Mouse (Mus musculus) gastrocnemius, postnatal 36 days (tissue): Measurements from ENCODE around the gene Il34. TPM values are rescaled to one million over a fixed set of nuclear protein-coding genes. Genes with fewer than 3 reads are reported as not detected.
A peak's percentile ranks its signal among the peaks of the same experiment; 100 is the strongest.

Source experiments
- DNase-seq, 2 experiments: peaks; one replicate each; pipeline ENCODE4 v3.0.0; 2022
- intact Hi-C: fragments of 180-260 bp; cut with DNase I; formaldehyde crosslinking; loops from one replicate; pipeline ENCODE4 v1.15.1; 2025
- total RNA-seq, 2 experiments: library from RNA; stranded (reverse); gene quantifications; 2 replicates each; pipeline ENCODE4 v1.2.3; 2021

Gene Il34
- total RNA-seq, 2 experiments from 2014 or later: 4.8 TPM

GRCm38 (mm10) chr8:110811793-110812192 is 6.1 kb upstream of the Il34 start:
- intact Hi-C loops: no loop called here
- DNase-seq: no peak

- intact Hi-C loops: no loop called here
- no peak for DNase-seq
Measured at GRCm38 (mm10) chr8:110811116-110811515, 5.4 kb upstream of the Il34 start.

- intact Hi-C loops: no loop called here
- DNase-seq: no peak
Measured at GRCm38 (mm10) chr8:110810481-110811065, 4.8 kb upstream of the Il34 start.

- no peak for DNase-seq
- intact Hi-C loops: no loop called here
Measured at GRCm38 (mm10) chr8:110809831-110810230, 4.1 kb upstream of the Il34 start.

- intact Hi-C loops: no loop called here
Measured at GRCm38 (mm10) chr8:110808495-110809472, 3.1 kb upstream of the Il34 start.

GRCm38 (mm10) chr8:110806146-110806545 is 422 bp upstream of the Il34 start:
- no peak for DNase-seq

More at GRCm38 (mm10) chr8:110808495-110809472, 3.1 kb upstream of the Il34 start:
- peak in 1 of 2 experiments; percentile 45 for DNase-seq

DNA sequence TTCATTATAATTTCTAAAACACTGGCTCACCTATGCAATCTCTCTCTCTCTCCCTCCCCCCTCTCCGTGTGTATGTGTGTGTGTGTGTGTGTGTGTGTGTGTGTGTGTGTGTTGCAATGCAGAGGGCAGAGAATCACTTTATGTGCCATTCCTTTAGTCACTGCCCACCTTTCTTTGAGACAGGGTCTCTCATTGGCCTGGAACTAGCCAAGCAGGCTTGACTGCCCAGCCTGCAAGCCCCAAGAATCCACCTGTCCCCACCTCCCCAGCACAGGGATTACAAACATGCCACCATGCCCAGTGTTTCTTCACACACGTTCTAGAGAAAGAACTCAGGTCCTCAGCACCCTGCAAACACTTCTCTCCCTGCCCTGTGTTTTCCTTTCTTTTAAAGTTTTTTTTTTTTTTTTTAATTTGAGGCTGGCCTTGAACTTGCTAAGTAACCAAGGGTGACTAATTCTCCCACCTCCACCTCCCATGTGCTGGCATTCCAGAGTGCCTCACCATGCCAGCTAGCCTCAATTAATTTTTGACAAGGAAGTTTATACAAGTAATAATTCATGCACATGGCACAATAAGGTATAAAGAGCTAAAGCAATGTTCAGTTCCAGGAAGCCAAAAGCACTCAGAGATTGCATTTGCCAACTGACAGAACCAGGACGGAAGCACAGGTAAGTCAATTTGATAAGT is 754 bp downstream of the Il34 start:
- intact Hi-C loops: loop anchor here (5.0 kb wide), 1 partner anchor 53 kb away; no protein-coding TSS in a partner anchor
- no peak for DNase-seq

More at GRCm38 (mm10) chr8:110806146-110806545, 422 bp upstream of the Il34 start:
- intact Hi-C loops: no loop called here

- intact Hi-C loops: loop anchor here (5.0 kb wide), 1 partner anchor 52 kb away; no protein-coding TSS in a partner anchor
- DNase-seq: no peak
Measured at GRCm38 (mm10) chr8:110803856-110804255, 1.9 kb downstream of the Il34 start.

- no peak for DNase-seq
- intact Hi-C loops: loop anchor here (5.0 kb wide), 1 partner anchor 51 kb away; no protein-coding TSS in a partner anchor
Measured at GRCm38 (mm10) chr8:110802988-110803387, 2.7 kb downstream of the Il34 start.

DNA sequence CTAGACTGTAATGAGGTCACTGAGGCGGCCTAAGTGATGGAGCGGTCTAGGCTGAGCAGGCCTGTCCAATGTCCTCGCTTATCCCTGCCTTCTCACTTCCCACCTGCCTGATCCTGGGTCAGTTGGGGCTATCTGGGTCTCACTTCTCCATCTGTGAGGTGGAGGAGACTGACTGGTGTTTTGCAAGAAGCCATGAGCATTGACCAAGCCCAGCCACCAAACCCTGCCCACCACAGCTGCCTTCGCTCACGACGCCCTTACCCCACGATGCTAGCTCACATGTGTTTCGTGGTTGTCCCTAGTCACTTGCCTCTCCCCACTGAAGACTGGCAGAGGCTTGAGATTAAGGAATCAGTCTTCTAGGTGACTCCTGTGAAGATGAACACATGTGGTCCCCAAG is 8.6 kb downstream of the Il34 start:
- intact Hi-C loops: no loop called here
- DNase-seq: no peak

- intact Hi-C loops: no loop called here
- no peak for DNase-seq
Measured at GRCm38 (mm10) chr8:110794363-110794965, 11.3 kb downstream of the Il34 start.

DNA sequence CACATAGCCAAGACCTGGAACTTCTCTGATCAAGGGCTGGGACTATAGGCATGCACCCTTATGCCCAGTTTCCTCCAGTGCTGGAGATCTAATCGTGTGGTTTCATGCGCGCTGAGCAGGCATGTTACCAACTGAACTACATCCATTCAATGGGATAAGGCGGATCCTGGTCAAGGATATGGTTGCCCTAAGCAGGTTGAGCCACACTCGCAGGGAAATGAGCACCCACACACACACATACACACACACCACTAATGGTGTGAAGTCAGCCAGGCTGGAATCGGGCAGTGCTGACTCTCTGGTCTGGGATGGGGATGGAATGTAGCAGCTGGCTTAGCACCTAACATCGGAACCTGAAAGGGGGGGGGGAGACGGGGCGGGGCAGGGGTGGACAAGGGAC is 11.8 kb downstream of the Il34 start:
- intact Hi-C loops: no loop called here
- DNase-seq: no peak

GRCm38 (mm10) chr8:110793511-110793910 is 12.2 kb downstream of the Il34 start:
- intact Hi-C loops: no loop called here
- no peak for DNase-seq

DNA sequence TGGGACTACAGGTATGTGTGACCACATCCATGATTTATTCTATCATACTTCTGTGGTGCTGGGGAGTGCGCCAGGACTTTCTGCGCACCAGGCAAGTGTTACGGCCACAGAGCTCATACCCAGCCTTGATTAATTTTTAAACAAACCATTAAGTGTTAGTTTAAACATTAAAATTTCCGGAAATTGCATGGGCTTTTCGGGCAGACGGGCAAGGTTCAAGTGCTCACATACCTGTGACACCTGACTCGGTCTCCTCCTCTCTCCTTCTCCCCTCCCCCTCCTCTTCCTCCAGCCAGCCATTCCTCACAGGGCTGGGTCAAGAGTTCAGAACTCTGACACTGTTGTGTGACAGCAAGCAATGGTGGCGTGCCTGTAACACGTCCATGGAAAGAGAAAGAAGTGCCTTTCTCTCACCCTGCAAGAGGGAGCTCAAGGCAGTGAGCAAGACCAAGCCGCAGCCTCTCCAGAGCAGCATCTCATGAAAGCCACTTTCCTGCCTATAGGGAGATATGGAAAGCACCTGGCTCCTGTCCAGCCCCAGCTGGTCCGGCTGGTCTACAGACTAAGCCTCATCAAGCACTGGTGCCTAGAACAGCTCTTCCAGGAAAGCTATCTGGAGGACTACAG is 13.0 kb downstream of the Il34 start:
- intact Hi-C loops: no loop called here
- no peak for DNase-seq

GRCm38 (mm10) chr8:110791164-110791563 is 14.6 kb downstream of the Il34 start:
- intact Hi-C loops: no loop called here

GRCm38 (mm10) chr8:110790270-110790669 is 15.5 kb downstream of the Il34 start:
- DNase-seq: no peak
- intact Hi-C loops: no loop called here

More at GRCm38 (mm10) chr8:110791164-110791563, 14.6 kb downstream of the Il34 start:
- DNase-seq: no peak

DNA sequence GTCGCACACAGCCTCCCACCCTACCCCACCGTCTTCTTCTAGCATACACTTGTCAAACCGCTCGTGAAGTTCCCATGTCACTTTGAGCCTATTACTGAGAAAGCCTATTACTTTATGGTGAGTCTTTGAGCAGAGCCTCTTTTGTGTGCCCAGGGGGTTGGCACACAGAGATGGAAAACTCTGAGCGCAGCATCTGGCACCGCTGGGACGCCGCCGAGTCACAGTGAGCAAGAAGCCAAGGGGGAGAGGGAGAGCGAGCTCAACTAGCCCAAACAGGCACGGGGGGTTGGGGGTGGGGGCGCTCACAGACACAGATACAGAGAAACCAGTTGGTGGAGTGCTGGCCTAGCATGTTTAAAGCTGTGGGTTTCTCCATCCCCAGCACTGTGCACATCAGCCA is 16.2 kb downstream of the Il34 start:
- no peak for DNase-seq
- intact Hi-C loops: no loop called here

GRCm38 (mm10) chr8:110788981-110789380 is 16.7 kb downstream of the Il34 start:
- intact Hi-C loops: no loop called here
- DNase-seq: no peak

DNA sequence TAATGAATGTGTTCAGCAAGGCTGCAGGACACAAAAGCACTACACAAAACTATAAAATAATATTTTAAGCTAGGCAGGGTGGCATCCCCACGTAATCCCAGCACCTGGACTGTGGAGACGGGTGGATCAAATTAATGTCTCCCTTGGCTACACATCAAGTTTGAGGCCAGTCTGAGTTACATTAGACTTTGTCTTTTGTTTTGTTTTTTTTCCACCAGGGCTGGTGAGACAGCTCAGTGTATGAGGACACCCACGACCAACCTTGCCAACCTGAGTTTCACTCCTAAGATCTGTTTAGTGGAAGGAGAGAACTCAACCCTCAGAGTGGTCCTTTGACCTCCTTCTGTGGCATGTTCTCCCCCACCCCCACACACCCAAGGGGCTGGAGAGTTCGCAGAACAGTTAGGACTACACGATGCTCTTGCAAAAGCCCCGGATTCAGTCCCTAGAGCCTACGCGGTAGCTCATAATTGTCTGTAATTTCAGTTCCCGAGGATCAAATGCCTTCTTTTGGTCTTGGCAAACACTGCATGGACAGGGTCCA is 18.2 kb downstream of the Il34 start:
- no peak for DNase-seq
- intact Hi-C loops: no loop called here

GRCm38 (mm10) chr8:110786934-110787333 is 18.8 kb downstream of the Il34 start:
- intact Hi-C loops: no loop called here

More at GRCm38 (mm10) chr8:110786934-110787333, 18.8 kb downstream of the Il34 start:
- no peak for DNase-seq
